Mouse (Mus musculus): Measurements from ENCODE around the gene Cntn5.

The Cntn5 gene

GRCm38 (mm10) chr9:9899070-9899469, 1005.5 kb downstream of the Cntn5 start:
- Histone ChIP-seq H3K4me3 (replicated peaks; ENCODE audit: low read length) (no peak overlapping the region), H3K4me1 (replicated peaks; ENCODE audit: low read depth, low read length) (no peaks in the 10 kb centered on the region), H3K36me3 (ENCODE audit: insufficient read depth, low read length) (no peaks in the 10 kb centered on the region), H3K27me3 (ENCODE audit: insufficient read depth, low read length) (no peaks in the 10 kb centered on the region), H3K9me3 (ENCODE audit: low read length) (no peaks in the 10 kb centered on the region)
- TF ChIP-seq NANOG (IDR thresholded peaks at IDR 0.05; ENCODE audit: borderline replicate concordance, low read length) (no peak), POU5F1 (IDR thresholded peaks at IDR 0.05; ENCODE audit: borderline replicate concordance, low read length) (no peak), CTCF (conservative IDR thresholded peaks at IDR 0.05; ENCODE audit: low read length) (no peak)

GRCm38 (mm10) chr9:9886210-9886609, 1018.4 kb downstream of the Cntn5 start:
- H3K9me3 ChIP-seq (ENCODE audit: low read length) = peaks cover 14% of the 10 kb centered on the region
- H3K36me3 ChIP-seq (ENCODE audit: insufficient read depth, low read length) = no peaks in the 10 kb centered on the region
- H3K4me3 ChIP-seq (replicated peaks; ENCODE audit: low read length) = no peak overlapping the region
- no peak for TF ChIP-seq CTCF (conservative IDR thresholded peaks at IDR 0.05; ENCODE audit: low read length)
- no peak for TF ChIP-seq NANOG (IDR thresholded peaks at IDR 0.05; ENCODE audit: borderline replicate concordance, low read length)
- no peak for TF ChIP-seq POU5F1 (IDR thresholded peaks at IDR 0.05; ENCODE audit: borderline replicate concordance, low read length)
- no peaks in the 10 kb centered on the region for H3K4me1 ChIP-seq (replicated peaks; ENCODE audit: low read depth, low read length)
- no peaks in the 10 kb centered on the region for H3K27me3 ChIP-seq (ENCODE audit: insufficient read depth, low read length)

GRCm38 (mm10) chr9:9882779-9883383, 1021.7 kb downstream of the Cntn5 start:
- Histone ChIP-seq H3K9me3 (ENCODE audit: low read length) (peaks cover 14% of the 10 kb centered on the region), H3K4me3 (replicated peaks; ENCODE audit: low read length) (no peak overlapping the region), H3K27me3 (ENCODE audit: insufficient read depth, low read length) (no peaks in the 10 kb centered on the region), H3K36me3 (ENCODE audit: insufficient read depth, low read length) (no peaks in the 10 kb centered on the region), H3K4me1 (replicated peaks; ENCODE audit: low read depth, low read length) (no peaks in the 10 kb centered on the region)
- TF ChIP-seq NANOG (IDR thresholded peaks at IDR 0.05; ENCODE audit: borderline replicate concordance, low read length) = no peak
- no peak for TF ChIP-seq POU5F1 (IDR thresholded peaks at IDR 0.05; ENCODE audit: borderline replicate concordance, low read length)
- no peak for TF ChIP-seq CTCF (conservative IDR thresholded peaks at IDR 0.05; ENCODE audit: low read length)

GRCm38 (mm10) chr9:9872112-9873035, 1032.2 kb downstream of the Cntn5 start:
- Histone ChIP-seq H3K36me3 (ENCODE audit: insufficient read depth, low read length) (no peaks in the 10 kb centered on the region), H3K9me3 (ENCODE audit: low read length) (peaks cover 16% of the 10 kb centered on the region; the same call in 1 of the 2 replicates), H3K27me3 (ENCODE audit: insufficient read depth, low read length) (no peaks in the 10 kb centered on the region), H3K4me1 (replicated peaks; ENCODE audit: low read depth, low read length) (no peaks in the 10 kb centered on the region), H3K4me3 (replicated peaks; ENCODE audit: low read length) (no peak overlapping the region)
- TF ChIP-seq NANOG (IDR thresholded peaks at IDR 0.05; ENCODE audit: borderline replicate concordance, low read length) (no peak), POU5F1 (IDR thresholded peaks at IDR 0.05; ENCODE audit: borderline replicate concordance, low read length) (no peak)

GRCm38 (mm10) chr9:9860631-9861030, 1043.9 kb downstream of the Cntn5 start:
- no peak overlapping the region for H3K4me3 ChIP-seq (replicated peaks; ENCODE audit: low read length)
- no peaks in the 10 kb centered on the region for H3K27me3 ChIP-seq (ENCODE audit: insufficient read depth, low read length)
- peaks cover 11% of the 10 kb centered on the region for H3K9me3 ChIP-seq (ENCODE audit: low read length)
- no peak for TF ChIP-seq NANOG (IDR thresholded peaks at IDR 0.05; ENCODE audit: borderline replicate concordance, low read length)
- TF ChIP-seq CTCF (conservative IDR thresholded peaks at IDR 0.05; ENCODE audit: low read length) = no peak
- no peak for TF ChIP-seq POU5F1 (IDR thresholded peaks at IDR 0.05; ENCODE audit: borderline replicate concordance, low read length)
- H3K36me3 ChIP-seq (ENCODE audit: insufficient read depth, low read length) = no peaks in the 10 kb centered on the region
- H3K4me1 ChIP-seq (replicated peaks; ENCODE audit: low read depth, low read length) = no peaks in the 10 kb centered on the region

- no peaks in the 10 kb centered on the region for H3K4me1 ChIP-seq (replicated peaks; ENCODE audit: low read depth, low read length)
- H3K4me3 ChIP-seq (replicated peaks; ENCODE audit: low read length) = no peak overlapping the region
- H3K27me3 ChIP-seq (ENCODE audit: insufficient read depth, low read length) = no peaks in the 10 kb centered on the region
- H3K9me3 ChIP-seq (ENCODE audit: low read length) = peaks cover 11% of the 10 kb centered on the region
- H3K36me3 ChIP-seq (ENCODE audit: insufficient read depth, low read length) = no peaks in the 10 kb centered on the region
- TF ChIP-seq CTCF (conservative IDR thresholded peaks at IDR 0.05; ENCODE audit: low read length) (no peak), POU5F1 (IDR thresholded peaks at IDR 0.05; ENCODE audit: borderline replicate concordance, low read length) (no peak), NANOG (IDR thresholded peaks at IDR 0.05; ENCODE audit: borderline replicate concordance, low read length) (no peak)
Measured at GRCm38 (mm10) chr9:9859323-9859722, 1045.3 kb downstream of the Cntn5 start.

GRCm38 (mm10) chr9:9854791-9855190, 1049.8 kb downstream of the Cntn5 start:
- TF ChIP-seq POU5F1 (IDR thresholded peaks at IDR 0.05; ENCODE audit: borderline replicate concordance, low read length) (no peak), CTCF (conservative IDR thresholded peaks at IDR 0.05; ENCODE audit: low read length) (no peak), NANOG (IDR thresholded peaks at IDR 0.05; ENCODE audit: borderline replicate concordance, low read length) (no peak)
- H3K9me3 ChIP-seq (ENCODE audit: low read length) = no peaks in the 10 kb centered on the region
- H3K36me3 ChIP-seq (ENCODE audit: insufficient read depth, low read length) = no peaks in the 10 kb centered on the region
- no peaks in the 10 kb centered on the region for H3K27me3 ChIP-seq (ENCODE audit: insufficient read depth, low read length)
- no peak overlapping the region for H3K4me3 ChIP-seq (replicated peaks; ENCODE audit: low read length)
- no peaks in the 10 kb centered on the region for H3K4me1 ChIP-seq (replicated peaks; ENCODE audit: low read depth, low read length)

- Histone ChIP-seq H3K27me3 (ENCODE audit: insufficient read depth, low read length) (no peaks in the 10 kb centered on the region), H3K4me3 (replicated peaks; ENCODE audit: low read length) (no peak overlapping the region), H3K36me3 (ENCODE audit: insufficient read depth, low read length) (no peaks in the 10 kb centered on the region), H3K9me3 (ENCODE audit: low read length) (no peaks in the 10 kb centered on the region), H3K4me1 (replicated peaks; ENCODE audit: low read depth, low read length) (no peaks in the 10 kb centered on the region)
- no peak for TF ChIP-seq NANOG (IDR thresholded peaks at IDR 0.05; ENCODE audit: borderline replicate concordance, low read length)
- TF ChIP-seq POU5F1 (IDR thresholded peaks at IDR 0.05; ENCODE audit: borderline replicate concordance, low read length) = no peak
- no peak for TF ChIP-seq CTCF (conservative IDR thresholded peaks at IDR 0.05; ENCODE audit: low read length)
Measured at GRCm38 (mm10) chr9:9830231-9830630, 1074.3 kb downstream of the Cntn5 start.
